Mouse (Mus musculus) left cerebral cortex, postnatal 4 days (tissue): Measurements from ENCODE around the gene Rhoj. TPM values are rescaled to one million over a fixed set of nuclear protein-coding genes. Genes with fewer than 3 reads are reported as not detected.
"Not testable (repeated sequence)": the region's sequence is repeated elsewhere in the genome, so short reads cannot be mapped to it uniquely, and the experiment has no call there.

Source experiments
- DNase-seq: peaks from one replicate; pipeline ENCODE4 v3.0.0-alpha.2; 2022
- intact Hi-C: fragments of 180-260 bp; cut with DNase I; formaldehyde crosslinking; loops from one replicate; pipeline ENCODE4 v1.15.1; 2025
- total RNA-seq, 2 experiments: library from RNA; stranded (reverse); gene quantifications; 2 replicates each; pipeline ENCODE4 v1.2.3; 2021

The Rhoj gene
- total RNA-seq, 2 experiments from 2014 or later, result 7.4 to 8.4 TPM

DNA sequence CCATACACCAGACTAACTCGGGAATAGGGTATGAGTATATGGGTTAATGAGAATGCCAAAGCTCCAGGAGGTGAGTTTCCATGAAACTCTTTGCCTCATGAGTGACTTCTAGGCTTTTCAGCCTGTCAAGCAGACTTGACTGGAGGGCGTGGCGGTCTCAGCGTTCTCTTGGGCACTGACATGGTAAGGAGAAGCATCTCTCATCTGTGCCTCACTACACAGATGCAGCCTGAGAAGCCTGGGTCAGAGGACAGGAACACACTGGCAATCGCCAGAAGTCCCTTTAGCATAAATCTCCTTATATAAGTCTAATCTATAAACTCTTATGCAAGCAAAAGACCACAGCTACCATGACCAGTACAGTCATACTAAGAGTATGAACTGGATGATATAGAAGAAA, 41.4 kb downstream of the Rhoj start:
- DNase-seq, intact Hi-C loops: not testable (repeated sequence)

DNA sequence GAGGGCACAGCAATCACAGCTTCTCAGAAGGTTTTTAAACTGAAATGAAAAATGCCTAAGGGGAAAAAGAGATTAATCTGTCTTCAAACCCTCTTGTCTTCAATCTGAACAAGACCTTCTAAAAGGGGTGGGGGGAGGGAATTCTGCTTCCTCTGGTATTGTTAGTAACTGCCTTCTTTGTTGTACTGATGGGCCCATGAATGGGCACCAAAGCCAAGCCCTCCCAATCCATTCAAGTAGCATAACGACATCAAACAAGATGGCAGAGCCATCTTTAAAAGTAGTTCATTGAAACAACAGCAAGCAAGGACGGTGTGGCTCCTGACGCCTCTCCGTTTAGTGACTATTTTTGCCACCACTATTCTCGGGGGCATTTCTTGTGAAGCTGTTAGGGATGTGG, 42.6 kb downstream of the Rhoj start:
- DNase-seq, result no peak
- intact Hi-C loops, result no loop called here

DNA sequence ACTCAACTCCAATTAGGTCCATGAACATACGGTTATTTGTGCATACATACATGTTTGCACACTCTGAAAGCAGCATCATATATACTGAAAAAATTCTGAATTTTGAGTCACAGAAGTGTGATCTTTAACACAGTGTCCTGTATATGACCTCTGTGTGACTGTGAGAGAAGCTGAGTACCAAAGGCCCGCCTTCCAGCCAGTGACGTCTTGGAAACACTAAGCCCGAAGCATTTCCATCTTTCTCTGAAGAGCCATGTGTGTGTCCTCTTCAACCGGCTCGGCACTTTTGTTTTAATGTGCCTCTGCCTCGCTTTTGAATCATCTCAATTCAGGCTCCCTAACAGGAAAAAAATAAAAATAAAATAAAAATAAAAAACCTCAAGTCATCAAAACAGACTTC, 43.7 kb downstream of the Rhoj start:
- intact Hi-C loops, result no loop called here
- no peak for DNase-seq

DNA sequence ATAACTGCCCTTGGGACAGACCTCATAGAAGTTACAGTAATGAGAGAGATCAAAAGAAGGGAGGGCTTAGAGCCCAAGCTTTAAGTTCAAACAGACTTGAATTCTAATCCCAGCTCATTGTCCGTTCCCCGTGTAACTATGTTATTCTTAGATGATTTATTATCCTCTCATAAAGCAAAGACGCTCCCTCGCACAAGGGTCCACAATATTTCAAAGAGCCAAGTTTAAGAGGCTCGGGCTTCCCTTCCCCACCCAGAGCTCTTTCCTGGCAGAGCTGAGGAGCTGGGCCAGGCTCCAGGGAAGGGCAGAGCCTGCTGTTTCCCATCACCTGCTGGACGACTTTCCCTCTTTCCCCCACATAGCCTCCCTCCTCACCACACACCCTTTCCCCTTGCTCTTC, 44.3 kb downstream of the Rhoj start:
- DNase-seq, result peak; percentile 70
- intact Hi-C loops, result no loop called here

DNA sequence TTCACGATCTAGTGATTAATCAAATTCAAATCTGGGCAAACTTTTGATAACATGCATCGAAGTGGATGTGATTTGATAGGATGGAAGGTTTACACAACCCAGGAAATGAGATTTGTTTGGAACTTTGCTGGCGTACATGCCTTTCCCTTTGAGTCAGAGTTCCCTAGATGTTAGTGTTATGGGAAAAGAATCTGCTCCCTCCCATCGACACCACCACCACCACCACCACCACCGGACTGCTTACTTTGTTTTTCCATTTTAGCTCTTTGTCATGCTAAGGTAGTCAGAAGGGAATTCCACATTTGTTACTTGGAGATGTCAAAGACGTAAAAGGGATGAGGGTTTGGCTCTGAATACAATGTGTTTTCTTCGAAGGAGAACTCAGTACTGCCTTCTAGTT, 46.2 kb downstream of the Rhoj start:
- intact Hi-C loops, result no loop called here
- no peak for DNase-seq

DNA sequence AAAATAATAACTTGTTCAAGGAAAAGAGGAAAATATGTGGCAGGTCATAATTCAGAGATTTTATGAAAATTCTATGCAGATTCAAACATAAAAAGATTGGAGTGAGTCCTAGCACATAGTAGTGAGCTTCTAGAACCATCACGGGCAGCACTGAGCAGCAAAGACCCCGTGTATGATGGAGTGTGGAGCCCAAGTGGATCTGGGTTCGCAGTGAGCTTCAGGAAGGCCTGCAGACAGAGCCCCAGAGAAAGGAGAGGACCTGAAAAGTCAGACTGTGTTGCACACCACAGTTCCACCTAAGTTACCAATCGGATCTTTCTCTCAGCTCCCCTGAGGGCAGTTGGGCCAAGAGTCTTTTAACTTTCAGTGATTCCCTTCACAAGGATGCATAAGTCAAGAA, 49.7 kb downstream of the Rhoj start:
- intact Hi-C loops, result no loop called here
- DNase-seq, result no peak

DNA sequence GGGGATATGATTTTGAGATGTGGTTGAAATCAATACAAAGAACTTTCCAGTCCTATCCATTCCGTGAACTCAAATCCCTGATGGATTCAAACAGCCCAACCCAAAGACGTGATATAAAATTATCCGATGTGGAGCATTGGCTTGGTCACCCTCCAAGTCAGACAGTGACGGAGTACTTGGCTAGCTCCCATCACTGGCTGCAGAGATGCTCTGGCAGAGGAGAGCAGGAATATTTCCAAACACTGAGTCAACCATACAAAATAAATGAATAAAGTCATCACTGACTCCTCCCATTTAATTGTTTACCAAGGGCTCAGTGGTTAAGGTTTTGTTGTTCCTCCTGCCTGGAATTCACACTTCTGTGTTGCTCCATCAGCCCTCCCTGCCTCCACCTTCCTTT, 50.6 kb downstream of the Rhoj start:
- intact Hi-C loops, result no loop called here
- DNase-seq, result peak; percentile 57

DNA sequence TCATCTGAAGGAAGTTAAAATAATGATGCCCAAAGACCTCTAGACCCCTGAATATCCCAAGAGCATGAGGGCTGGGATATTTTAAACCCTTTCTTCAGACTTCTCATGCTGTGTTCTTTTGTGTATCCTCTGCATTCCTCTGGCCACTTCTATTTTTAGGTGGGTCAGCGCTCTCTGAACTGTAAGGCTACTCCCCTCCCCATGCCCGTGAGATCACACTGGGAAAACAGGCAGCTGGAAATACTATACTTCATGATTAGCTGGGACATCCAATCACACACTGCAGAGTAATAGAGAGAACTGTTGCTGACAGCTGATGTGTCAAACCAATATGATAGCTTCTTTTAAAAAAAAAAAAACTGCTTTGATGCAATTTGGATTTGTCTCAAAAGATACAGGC, 51.4 kb downstream of the Rhoj start:
- DNase-seq, result no peak
- intact Hi-C loops, result no loop called here

DNA sequence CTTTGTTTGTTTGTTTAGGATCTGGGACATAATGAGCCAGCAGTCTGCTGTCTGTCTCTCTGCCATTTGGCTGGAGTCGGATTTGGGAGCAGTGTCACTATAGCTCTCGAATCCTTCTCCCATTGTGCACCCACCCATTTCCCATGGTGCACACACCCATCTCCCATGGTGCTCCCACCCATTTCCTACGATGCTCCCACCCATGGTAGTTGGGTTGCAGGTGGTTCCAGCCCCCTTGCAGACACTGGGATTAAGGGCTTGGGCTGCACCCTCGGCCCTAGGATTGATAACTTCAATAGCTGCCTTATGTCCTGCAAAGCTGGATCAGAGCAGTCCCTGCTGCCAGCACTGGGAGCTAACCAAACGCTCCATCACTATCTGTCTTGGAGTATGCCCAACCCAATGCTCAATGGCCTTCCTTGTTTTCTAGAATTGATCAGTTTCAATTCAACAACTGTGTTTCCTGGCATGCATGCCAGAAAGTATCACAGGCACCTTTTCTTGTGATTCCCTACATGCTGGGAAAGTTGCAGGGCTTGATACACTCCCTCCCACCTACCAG, 51.9 kb downstream of the Rhoj start:
- intact Hi-C loops, result no loop called here
- DNase-seq, result no peak

DNA sequence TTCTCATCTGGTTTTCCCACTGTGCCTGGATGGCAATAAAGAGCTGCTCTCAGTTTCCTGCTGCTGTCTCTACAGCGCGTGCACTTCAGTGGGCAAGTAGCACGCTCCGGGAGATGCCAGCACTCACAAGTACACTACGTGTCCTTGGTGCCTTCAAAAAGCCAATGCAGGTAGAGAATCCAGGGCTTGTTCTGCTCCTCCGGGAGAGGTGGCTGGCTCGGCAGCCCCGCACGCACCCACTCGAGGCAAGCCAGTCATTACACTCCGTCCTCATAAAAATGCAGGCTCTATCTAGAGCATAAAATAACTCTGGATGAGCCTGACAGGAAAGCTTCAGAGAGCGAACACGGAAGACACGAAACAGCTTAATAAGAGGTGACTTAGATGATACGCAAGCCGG, 54.3 kb downstream of the Rhoj start:
- no peak for DNase-seq
- intact Hi-C loops, result no loop called here

DNA sequence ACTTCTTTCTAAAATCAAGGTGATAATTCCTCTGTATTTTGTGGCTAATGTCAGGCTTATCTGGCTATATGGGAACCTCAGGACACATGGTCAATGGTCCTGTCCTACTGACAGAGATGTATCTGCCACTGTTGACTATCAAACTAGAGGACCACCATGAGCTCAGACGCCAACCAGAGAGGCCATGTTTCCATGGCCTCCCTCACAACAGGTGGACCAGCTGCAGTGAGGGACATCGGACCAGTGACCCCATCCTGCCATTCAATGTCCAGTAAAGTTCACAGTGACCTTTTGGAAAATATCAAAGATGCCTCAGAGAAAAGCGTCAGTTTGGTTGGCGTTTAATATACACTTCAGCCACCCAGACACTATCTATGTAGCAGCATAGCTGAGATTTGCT, 56.3 kb downstream of the Rhoj start:
- intact Hi-C loops, result no loop called here

DNA sequence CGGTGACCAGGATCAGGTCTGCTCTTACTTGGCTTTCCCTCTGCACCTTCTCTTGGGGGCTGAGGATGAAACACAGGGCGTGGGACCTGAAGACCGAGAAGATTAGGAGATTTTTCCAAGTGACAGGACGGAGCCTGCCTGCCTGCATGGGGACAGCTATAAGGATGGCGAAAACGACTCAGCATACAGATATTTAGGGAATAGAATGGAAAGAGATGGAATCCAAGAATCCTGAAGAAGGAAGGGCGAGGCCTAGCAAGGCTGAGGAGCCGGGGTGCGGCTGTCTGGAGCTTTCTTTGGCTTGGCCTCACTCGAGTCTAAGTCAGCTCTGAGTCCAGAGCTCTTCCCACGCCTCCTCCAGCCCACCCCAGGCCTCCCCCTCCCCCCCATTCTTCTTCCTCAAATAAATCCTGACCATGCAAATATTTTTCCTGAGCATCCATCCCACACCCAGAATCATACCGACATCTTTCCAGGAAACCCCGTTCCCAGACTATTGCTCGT, 57.6 kb downstream of the Rhoj start:
- DNase-seq, result no peak
- intact Hi-C loops, result no loop called here

More for the DNA sequence above, 56.3 kb downstream of the Rhoj start:
- DNase-seq, result no peak

DNA sequence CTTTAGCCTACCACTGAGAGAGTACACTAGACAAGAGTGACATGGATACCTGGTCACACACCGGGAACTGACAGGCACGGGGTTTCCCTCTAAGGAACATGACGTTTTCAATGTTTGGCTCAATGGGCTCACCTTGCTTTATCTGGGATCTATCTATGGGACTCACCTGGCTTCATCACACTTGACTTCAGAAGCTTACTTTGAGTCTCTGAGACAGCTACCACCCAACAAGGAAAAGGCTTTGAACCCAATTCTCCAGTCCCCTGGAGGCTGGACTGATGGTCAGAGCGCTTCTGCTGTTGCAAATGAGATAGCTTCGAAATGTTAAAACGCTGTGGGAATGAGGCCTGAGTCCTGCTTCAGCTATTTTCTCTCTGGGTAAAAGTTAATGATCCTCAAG, 59.2 kb downstream of the Rhoj start:
- no peak for DNase-seq
- intact Hi-C loops, result no loop called here

DNA sequence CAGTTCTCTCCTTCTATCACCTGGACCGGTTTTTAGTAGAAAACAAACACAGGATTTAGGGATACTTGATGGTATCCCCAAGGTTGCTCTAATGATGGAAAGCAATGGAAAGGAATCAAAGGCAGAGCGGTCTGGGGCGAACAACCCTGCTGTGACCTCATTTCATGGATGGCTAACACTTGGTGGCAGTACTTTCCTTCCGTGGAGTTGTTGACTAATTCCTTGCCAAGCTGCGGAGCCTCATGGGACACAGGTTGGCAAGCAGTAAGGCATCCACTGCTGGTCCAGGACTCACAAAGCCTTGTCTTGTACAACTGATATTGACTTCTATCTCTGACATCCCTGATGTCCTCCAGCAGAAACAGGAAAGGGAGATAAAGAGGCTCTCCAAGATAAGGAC, 60.4 kb downstream of the Rhoj start:
- intact Hi-C loops, result no loop called here
- DNase-seq, result peak; percentile 85

DNA sequence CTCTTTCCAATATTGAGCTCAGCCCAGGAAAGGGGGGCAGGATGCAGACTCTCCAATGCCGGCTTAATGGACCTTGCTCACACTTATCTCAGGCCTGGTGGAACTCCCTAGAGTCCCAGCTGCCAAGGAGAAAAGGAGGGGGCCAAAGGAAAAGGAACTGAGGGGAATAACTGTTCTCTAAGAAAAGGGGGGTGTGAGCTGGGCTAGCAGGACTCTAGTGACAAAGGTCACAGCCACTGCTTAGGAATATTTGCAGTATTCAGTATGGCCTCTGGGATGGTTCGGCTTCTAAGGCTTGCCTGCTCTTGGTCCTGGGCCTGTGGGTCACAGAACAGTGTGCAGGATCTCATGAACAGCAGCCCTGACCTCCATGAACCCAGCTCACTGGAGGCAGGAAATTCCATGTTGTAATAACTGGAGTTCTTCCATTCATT, 61.3 kb downstream of the Rhoj start:
- no peak for DNase-seq
- intact Hi-C loops, result no loop called here

DNA sequence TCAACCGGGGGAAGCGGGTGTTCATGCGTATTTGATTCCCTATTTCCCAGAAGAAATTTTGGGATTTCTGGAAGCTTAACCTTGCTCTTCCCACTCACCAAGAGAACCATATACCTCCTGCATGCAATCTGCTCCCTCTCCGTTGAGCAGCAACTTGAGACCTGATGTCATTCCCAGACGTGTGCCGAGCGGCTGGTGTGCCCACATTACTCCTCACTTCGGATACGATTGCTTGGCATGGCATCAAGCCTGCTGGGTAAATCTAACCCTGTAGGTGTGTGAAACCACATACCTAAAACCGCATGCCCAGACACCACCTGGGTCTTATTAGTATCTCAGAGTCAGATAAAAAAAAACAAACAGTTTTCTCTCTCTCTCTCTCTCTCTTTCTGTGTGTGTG, 66.3 kb downstream of the Rhoj start:
- intact Hi-C loops, result no loop called here
- peak; percentile 54 for DNase-seq

DNA sequence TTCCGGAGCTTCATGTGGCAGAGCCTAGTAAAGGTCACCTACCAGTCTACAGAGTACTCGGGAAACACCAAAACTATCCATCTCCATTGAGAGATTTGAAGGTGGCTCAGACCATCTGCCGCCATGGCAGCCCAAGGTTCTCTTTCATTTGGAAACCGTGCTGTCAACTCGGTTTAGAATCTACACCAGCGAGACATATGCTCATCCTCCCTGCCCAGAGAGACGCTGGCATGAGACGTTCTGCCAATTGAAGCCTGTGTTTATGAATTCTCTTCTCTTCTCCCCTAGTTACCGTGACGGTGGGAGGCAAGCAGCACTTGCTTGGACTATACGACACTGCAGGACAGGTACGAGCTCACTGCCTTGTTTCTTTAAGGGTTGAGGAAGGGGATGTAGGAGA, 66.9 kb downstream of the Rhoj start:
- peak; percentile 71 for DNase-seq
- intact Hi-C loops, result no loop called here

DNA sequence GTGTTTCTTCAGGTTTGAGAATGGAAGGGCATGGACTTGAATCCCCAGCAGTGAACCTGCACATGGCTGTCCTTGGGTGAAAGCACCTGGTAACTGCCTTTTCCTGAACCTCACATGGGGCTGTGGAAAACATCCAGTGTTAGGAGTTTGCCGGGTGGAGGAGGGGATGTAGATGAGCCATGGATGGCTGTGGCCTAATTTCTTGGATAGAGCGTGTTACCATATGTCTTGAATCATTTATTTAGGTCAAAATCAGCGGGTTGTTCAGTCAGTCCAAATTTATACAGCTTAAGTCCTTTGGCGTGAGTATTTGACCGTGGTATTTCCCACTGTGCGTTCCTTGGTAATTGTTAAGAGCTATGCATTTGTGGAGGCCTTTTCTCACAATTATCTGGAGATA, 68.0 kb downstream of the Rhoj start:
- intact Hi-C loops, result no loop called here
- DNase-seq, result peak; percentile 35

DNA sequence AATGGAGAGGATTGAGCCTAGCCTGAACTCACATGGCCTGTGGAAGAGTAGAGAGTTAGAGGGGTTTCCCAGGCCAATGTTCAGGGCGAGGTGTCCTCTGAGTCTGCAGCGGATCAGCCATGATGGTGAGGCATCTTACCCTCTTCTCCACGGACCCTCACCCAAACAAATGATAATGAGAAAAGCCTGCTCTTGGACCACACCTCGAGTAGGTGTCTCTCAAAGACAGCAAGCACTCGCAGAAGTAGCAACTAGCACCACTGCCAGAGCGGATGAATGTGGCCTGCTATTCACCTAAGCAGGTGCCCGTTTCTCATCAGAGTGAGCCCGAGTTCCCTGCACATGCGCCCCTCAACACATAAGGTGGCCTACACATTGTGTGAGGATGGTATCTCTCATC, 78.6 kb downstream of the Rhoj start:
- intact Hi-C loops, result loop anchor here (5.0 kb wide), 1 partner anchor 1064 kb away; no protein-coding TSS in a partner anchor
- no peak for DNase-seq

DNA sequence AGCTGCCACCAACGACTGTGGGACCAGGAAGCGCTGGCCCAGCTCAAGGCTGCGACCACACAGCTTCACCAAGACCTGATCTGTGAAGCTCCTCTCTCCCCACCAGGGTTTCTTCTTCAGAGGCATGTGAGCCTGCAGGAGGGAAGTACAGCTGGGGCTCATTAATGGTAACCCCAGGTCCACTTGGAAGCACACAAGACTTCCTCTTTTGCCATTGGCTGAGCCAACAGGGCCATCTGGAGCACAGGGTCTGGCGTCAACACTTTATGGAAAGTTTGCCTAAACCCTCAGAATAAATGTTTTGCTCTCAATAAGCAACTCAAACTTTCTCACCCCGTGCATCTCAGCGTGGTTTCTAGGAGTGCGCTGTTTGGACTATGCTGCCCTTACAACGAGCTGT, 79.0 kb downstream of the Rhoj start:
- intact Hi-C loops, result loop anchor here (5.0 kb wide), 1 partner anchor 1065 kb away; no protein-coding TSS in a partner anchor
- no peak for DNase-seq

DNA sequence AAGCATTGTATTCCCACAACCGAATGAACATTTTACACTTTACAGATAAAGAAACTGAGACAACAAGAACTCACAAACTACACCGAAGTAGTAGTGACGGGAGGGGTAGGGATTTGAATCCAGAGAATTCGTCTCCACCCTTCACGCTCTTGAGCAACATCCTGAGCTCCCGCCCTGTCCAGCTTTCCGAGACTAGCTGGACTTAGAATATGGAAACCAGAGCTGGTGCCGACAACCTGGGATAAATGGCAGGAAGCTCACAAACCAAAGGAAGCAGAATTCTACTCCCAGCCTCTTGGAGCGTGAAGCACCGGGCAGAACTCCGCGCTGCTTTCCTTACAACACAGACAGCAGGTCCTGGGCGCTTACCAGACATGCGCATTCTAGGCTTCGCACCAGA, 79.7 kb downstream of the Rhoj start:
- no peak for DNase-seq
- intact Hi-C loops, result loop anchor here (5.0 kb wide), 1 partner anchor 1066 kb away; no protein-coding TSS in a partner anchor

DNA sequence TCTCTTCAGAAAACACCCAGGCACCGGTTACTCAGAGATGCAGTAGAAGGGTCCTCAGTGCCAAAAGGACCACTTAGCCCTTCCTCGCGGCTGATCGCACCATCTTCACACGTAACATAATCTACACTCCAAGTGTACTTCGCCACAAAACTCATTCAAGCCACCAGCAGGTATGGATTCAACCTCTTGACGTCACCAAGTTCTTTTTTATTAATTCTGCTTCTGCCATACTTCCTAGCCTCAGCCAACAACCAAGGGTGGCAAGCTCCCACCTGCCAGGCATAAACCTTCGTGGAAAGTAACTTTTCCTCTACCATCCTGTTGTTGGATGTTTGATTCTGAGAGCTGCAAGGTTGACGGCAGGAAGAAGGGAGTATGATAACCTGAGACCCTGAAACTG, 80.4 kb downstream of the Rhoj start:
- DNase-seq, result no peak
- intact Hi-C loops, result loop anchor here (5.0 kb wide), 1 partner anchor 1066 kb away; no protein-coding TSS in a partner anchor
